Comparison of ENCODE assay signal across 24 mouse cellular contexts in the genomic region with DNA sequence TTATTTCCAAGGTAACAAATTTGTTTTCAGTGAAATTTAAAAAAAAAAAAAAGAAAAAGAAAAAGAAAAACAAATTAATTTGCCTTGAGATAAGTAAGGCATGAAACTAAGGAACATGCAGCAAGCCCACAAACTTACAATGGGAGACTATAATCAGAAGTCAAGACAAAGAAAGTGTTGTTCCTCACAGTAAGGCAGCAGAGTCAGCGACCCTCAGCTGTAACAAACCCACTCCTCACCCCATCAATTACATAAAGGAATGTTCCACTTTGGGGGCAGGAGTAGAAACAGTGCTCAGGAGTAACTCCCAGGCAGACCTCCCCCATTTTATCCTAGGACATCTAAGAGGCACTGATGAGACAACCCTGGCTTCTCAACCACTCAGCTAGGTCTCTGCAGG. TPM values are rescaled to one million over a fixed set of nuclear protein-coding genes. Genes with fewer than 3 reads are reported as not detected.
DNase-seq lines count a peak whose midpoint lies in the region; ATAC-seq and TF ChIP-seq lines count a peak whose summit lies in the region.
"Had no signal": no experiment of that assay in that cellular context is flagged by ENCODE, and none has a peak within 500 bp of the region (broad histone marks: within the 10 kb centered on the region; RNA-seq: fewer than 3 reads in every experiment).

No protein-coding gene starts in this region.

- peaks cover 32% of the 10 kb centered on the region for H3K4me1 ChIP-seq in limb, embryonic 10.5 days
- peaks cover 47% of the 10 kb centered on the region for H3K4me1 ChIP-seq in limb, embryonic 12.5 days (replicated peaks)
- H3K4me1 ChIP-seq in forebrain, embryonic 10.5 days: peaks cover 43% of the 10 kb centered on the region

- no peak overlapping the region for H3K9ac ChIP-seq in limb, embryonic 12.5 days (replicated peaks)
- H3K9ac ChIP-seq: forebrain, postnatal 0 days; heart, embryonic 12.5 days; heart, embryonic 15.5 days; hindbrain, embryonic 12.5 days; intestine, embryonic 15.5 days had no signal

- H3K4me2 ChIP-seq in limb, embryonic 12.5 days: peak overlapping the region; percentile 8; the same call in 1 of the 2 replicates
- H3K4me2 ChIP-seq: heart, embryonic 12.5 days; heart, embryonic 15.5 days; hindbrain, embryonic 12.5 days; intestine, embryonic 15.5 days had no signal

- no peak for DNase-seq in gastrocnemius, adult 2 months
- DNase-seq in gastrocnemius, postnatal 14 days: no peak
- no peak for DNase-seq in limb, embryonic 10.5 days (ENCODE audit: low spot score)
- DNase-seq in kidney, postnatal 36 days: no peak
- no peak for DNase-seq in forebrain, embryonic 10.5 days (ENCODE audit: extremely low spot score, low spot score)
- DNase-seq: adrenal gland, adult 2 months; adrenal gland, postnatal 14 days; cerebellum, adult 11 months; cerebellum, adult 8-10 months; cerebellum, postnatal 10 days; cerebellum, postnatal 36 days; forebrain, postnatal 0 days; gastrocnemius, postnatal 10 days; heart, adult 11 months; heart, postnatal 10 days; heart, postnatal 36 days; kidney, adult 11 months had no signal

- TF ChIP-seq CTCF in gastrocnemius, adult 2 months (IDR thresholded peaks at IDR 0.05): no peak

- no peaks in the 10 kb centered on the region for H3K36me3 ChIP-seq in limb, embryonic 10.5 days
- no peaks in the 10 kb centered on the region for H3K36me3 ChIP-seq in limb, embryonic 12.5 days
- no peaks in the 10 kb centered on the region for H3K36me3 ChIP-seq in forebrain, embryonic 10.5 days (replicated peaks)
- H3K36me3 ChIP-seq: heart, embryonic 12.5 days; heart, embryonic 15.5 days; hindbrain, embryonic 12.5 days; intestine, embryonic 15.5 days had no signal

- H3K4me3 ChIP-seq in gastrocnemius, adult 2 months: no peak overlapping the region
- no peak overlapping the region for H3K4me3 ChIP-seq in limb, embryonic 10.5 days
- H3K4me3 ChIP-seq in limb, embryonic 12.5 days (replicated peaks): no peak overlapping the region
- no peak overlapping the region for H3K4me3 ChIP-seq in forebrain, embryonic 10.5 days
- H3K4me3 ChIP-seq: heart, embryonic 12.5 days; heart, embryonic 15.5 days; hindbrain, embryonic 12.5 days; intestine, embryonic 15.5 days had no signal

- 18% methylated on average over 1 of the region's 1 CpGs for WGBS in limb, embryonic 10.5 days
- 9% methylated on average over 1 of the region's 1 CpGs for WGBS in limb, embryonic 12.5 days
- 16% methylated on average over 1 of the region's 1 CpGs for WGBS in forebrain, embryonic 10.5 days

- H3K27ac ChIP-seq in gastrocnemius, adult 2 months: peak overlapping the region; percentile 9; the same call in 1 of the 2 replicates
- peak overlapping the region; percentile 65; the same call in 1 of the 2 replicates for H3K27ac ChIP-seq in limb, embryonic 10.5 days
- H3K27ac ChIP-seq in limb, embryonic 12.5 days: peak overlapping the region; percentile 50
- H3K27ac ChIP-seq in forebrain, embryonic 10.5 days: no peak overlapping the region
- H3K27ac ChIP-seq: heart, embryonic 15.5 days; hindbrain, embryonic 12.5 days; intestine, embryonic 15.5 days had no signal

- ATAC-seq in limb, embryonic 12.5 days (ENCODE audit: insufficient number of reproducible peaks, insufficient read depth, low FRiP score, low TSS enrichment, low read depth): peak; percentile 57; the same call in 1 of the 2 replicates
- ATAC-seq: forebrain, embryonic 14.5 days; forebrain, postnatal 0 days; hindbrain, embryonic 16.5 days; intestine, embryonic 15.5 days had no signal

- H3K9me3 ChIP-seq in limb, embryonic 10.5 days (replicated peaks): no peaks in the 10 kb centered on the region
- H3K9me3 ChIP-seq in limb, embryonic 12.5 days: no peaks in the 10 kb centered on the region
- no peaks in the 10 kb centered on the region for H3K9me3 ChIP-seq in forebrain, embryonic 10.5 days
- H3K9me3 ChIP-seq: heart, embryonic 12.5 days; heart, embryonic 15.5 days; hindbrain, embryonic 12.5 days; intestine, embryonic 15.5 days had no signal

- intact Hi-C loops in gastrocnemius, adult 2 months (cut with DNase I): no loop called here
- intact Hi-C loops in gastrocnemius, postnatal 14 days (cut with DNase I; ENCODE audit: low total_unique reads): no loop called here

- H3K27me3 ChIP-seq in limb, embryonic 10.5 days (ENCODE audit: low read depth, poor library complexity, severe bottlenecking): no peaks in the 10 kb centered on the region
- no peaks in the 10 kb centered on the region for H3K27me3 ChIP-seq in limb, embryonic 12.5 days
- no peaks in the 10 kb centered on the region for H3K27me3 ChIP-seq in forebrain, embryonic 10.5 days (ENCODE audit: poor library complexity, severe bottlenecking)
- H3K27me3 ChIP-seq: heart, embryonic 12.5 days; heart, embryonic 15.5 days; hindbrain, embryonic 12.5 days; intestine, embryonic 15.5 days had no signal

RNA-seq across cellular contexts. Expression of a gene that starts 13.0 kb away (rescaled TPM):
- total RNA-seq in gastrocnemius, adult 2 months (2021): 10 to 100 TPM; 13.0 to 29.3 TPM
- total RNA-seq in gastrocnemius, postnatal 14 days (2021): 10 to 100 TPM; 20.5 to 21.0 TPM
- 4.7 and 5.3 TPM in 2 replicates for polyA plus RNA-seq in limb, embryonic 10.5 days (2016; fragmentation: Nextera tagmentation; extraction: Ambion mirVana)
- 9.8 and 10.4 TPM in 2 replicates for polyA plus RNA-seq in limb, embryonic 12.5 days (2016; fragmentation: Nextera tagmentation; extraction: Ambion mirVana)
- polyA plus RNA-seq in forebrain, embryonic 10.5 days (2016; fragmentation: Nextera tagmentation; extraction: Ambion mirVana): 4.4 and 5.2 TPM in 2 replicates
